Mouse (Mus musculus): ENCODE results near the gene Acat2.

GRCm38 (mm10) chr17:12967173-12967572 is 6.6 kb upstream of the Acat2 start:
- TF ChIP-seq CTCF (IDR thresholded peaks at IDR 0.05; ENCODE audit: insufficient read depth, low read depth, low read length) (no peak), POLR2A (IDR thresholded peaks at IDR 0.05; ENCODE audit: insufficient read depth, low read depth, low read length) (no peak)
